Mouse (Mus musculus): ENCODE measurements around the gene Wnt1. TPM values are rescaled to one million over a fixed set of nuclear protein-coding genes. Genes with fewer than 3 reads are reported as not detected.

Gene Wnt1
- polyA plus RNA-seq, 1 experiment from 2014 or later: not detected

GRCm38 (mm10) chr15:98762670-98763529, 26.8 kb upstream of the Wnt1 start, which contains the start of gene Arf3:
Arf3 (minus strand) TSS chr15:98763214.
- H3K4me2 ChIP-seq: peak within 1 kb of the TSS; percentile 85
- WGBS: under 1% methylated on average over 76 of the region's 76 CpGs

GRCm38 (mm10) chr15:98765929-98766328, 23.7 kb upstream of the Wnt1 start:
- H3K9ac ChIP-seq: no peak overlapping the region
- WGBS: 65% methylated on average over 4 of the region's 4 CpGs
- H3K27ac ChIP-seq: no peak overlapping the region
- peaks cover 20% of the 10 kb centered on the region for H3K4me1 ChIP-seq
- H3K9me3 ChIP-seq: no peaks in the 10 kb centered on the region
- no peak overlapping the region for H3K4me3 ChIP-seq
- no peak for ATAC-seq (ENCODE audit: insufficient number of reproducible peaks, insufficient read depth, low FRiP score, low TSS enrichment, low read depth)
- H3K4me2 ChIP-seq: no peak overlapping the region
- peaks cover 39% of the 10 kb centered on the region for H3K27me3 ChIP-seq
- H3K36me3 ChIP-seq: no peaks in the 10 kb centered on the region

More at GRCm38 (mm10) chr15:98762670-98763529, 26.8 kb upstream of the Wnt1 start, which contains the start of gene Arf3:
- H3K9me3 ChIP-seq: no peaks in the 10 kb centered on the region
- peak; percentile 87 for ATAC-seq (ENCODE audit: insufficient number of reproducible peaks, insufficient read depth, low FRiP score, low TSS enrichment, low read depth)
- H3K27ac ChIP-seq: peak within 1 kb of the TSS; percentile 83
- H3K9ac ChIP-seq: peak within 1 kb of the TSS; percentile 92
- H3K36me3 ChIP-seq: peaks cover 19% of the 10 kb centered on the region
- peaks cover 17% of the 10 kb centered on the region; the same call in 1 of the 2 replicates for H3K27me3 ChIP-seq
- peaks cover 20% of the 10 kb centered on the region for H3K4me1 ChIP-seq
- H3K4me3 ChIP-seq: peak within 1 kb of the TSS; percentile 97

- ATAC-seq (ENCODE audit: insufficient number of reproducible peaks, insufficient read depth, low FRiP score, low TSS enrichment, low read depth): no peak
Observed at GRCm38 (mm10) chr15:98768259-98768658, 21.4 kb upstream of the Wnt1 start.

GRCm38 (mm10) chr15:98771813-98772425, 17.7 kb upstream of the Wnt1 start:
- H3K9me3 ChIP-seq: no peaks in the 10 kb centered on the region
- no peak for ATAC-seq (ENCODE audit: insufficient number of reproducible peaks, insufficient read depth, low FRiP score, low TSS enrichment, low read depth)
- no peaks in the 10 kb centered on the region for H3K36me3 ChIP-seq
- H3K27ac ChIP-seq: no peak overlapping the region
- peaks cover 82% of the 10 kb centered on the region for H3K27me3 ChIP-seq
- H3K9ac ChIP-seq: no peak overlapping the region; the same call in 1 of the 2 replicates
- H3K4me3 ChIP-seq: peak overlapping the region; percentile 36
- 6% methylated on average over 12 of the region's 12 CpGs for WGBS
- H3K4me2 ChIP-seq: peak overlapping the region; percentile 63
- peaks cover 34% of the 10 kb centered on the region for H3K4me1 ChIP-seq

More at GRCm38 (mm10) chr15:98768259-98768658, 21.4 kb upstream of the Wnt1 start:
- no peak overlapping the region for H3K27ac ChIP-seq
- H3K27me3 ChIP-seq: peaks cover 62% of the 10 kb centered on the region
- peaks cover 20% of the 10 kb centered on the region for H3K4me1 ChIP-seq
- H3K36me3 ChIP-seq: no peaks in the 10 kb centered on the region
- H3K4me3 ChIP-seq: no peak overlapping the region
- H3K9me3 ChIP-seq: no peaks in the 10 kb centered on the region
- H3K9ac ChIP-seq: no peak overlapping the region
- H3K4me2 ChIP-seq: no peak overlapping the region
- 22% methylated on average over 5 of the region's 5 CpGs for WGBS

- Histone ChIP-seq H3K4me3 (peak overlapping the region; percentile 36), H3K4me1 (peaks cover 41% of the 10 kb centered on the region), H3K4me2 (peak overlapping the region; percentile 63), H3K9me3 (no peaks in the 10 kb centered on the region), H3K9ac (peak overlapping the region; percentile 59), H3K36me3 (no peaks in the 10 kb centered on the region), H3K27ac (no peak overlapping the region; the same call in 1 of the 2 replicates), H3K27me3 (peaks cover 89% of the 10 kb centered on the region)
- ATAC-seq (ENCODE audit: insufficient number of reproducible peaks, insufficient read depth, low FRiP score, low TSS enrichment, low read depth): no peak
- WGBS: 4% methylated on average over 36 of the region's 36 CpGs
Observed at GRCm38 (mm10) chr15:98772511-98773211, 17.0 kb upstream of the Wnt1 start.

- peaks cover 52% of the 10 kb centered on the region for H3K4me1 ChIP-seq
- H3K36me3 ChIP-seq: no peaks in the 10 kb centered on the region
- H3K4me2 ChIP-seq: peak overlapping the region; percentile 5; the same call in 1 of the 2 replicates
- 9% methylated on average over 15 of the region's 15 CpGs for WGBS
- H3K4me3 ChIP-seq: peak overlapping the region; percentile 2; the same call in 1 of the 2 replicates
- H3K9me3 ChIP-seq: no peaks in the 10 kb centered on the region
- peaks cover 99% of the 10 kb centered on the region for H3K27me3 ChIP-seq
- no peak for ATAC-seq (ENCODE audit: insufficient number of reproducible peaks, insufficient read depth, low FRiP score, low TSS enrichment, low read depth)
- no peak overlapping the region for H3K27ac ChIP-seq
- no peak overlapping the region for H3K9ac ChIP-seq
Observed at GRCm38 (mm10) chr15:98774096-98774495, 15.6 kb upstream of the Wnt1 start.

GRCm38 (mm10) chr15:98775533-98775932, 14.1 kb upstream of the Wnt1 start:
- Histone ChIP-seq H3K9ac (no peak overlapping the region), H3K4me1 (peaks cover 58% of the 10 kb centered on the region), H3K27me3 (peaks cover 99% of the 10 kb centered on the region), H3K36me3 (no peaks in the 10 kb centered on the region), H3K27ac (peak overlapping the region; percentile 16; the same call in 1 of the 2 replicates), H3K4me3 (peak overlapping the region; percentile 40), H3K4me2 (peak overlapping the region; percentile 56), H3K9me3 (no peaks in the 10 kb centered on the region)
- 0 out of 2 replicates have a peak, but pooled peaks have one; percentile 1 for ATAC-seq (ENCODE audit: insufficient number of reproducible peaks, insufficient read depth, low FRiP score, low TSS enrichment, low read depth)
- 3% methylated on average over 5 of the region's 5 CpGs for WGBS

GRCm38 (mm10) chr15:98776280-98777004, 13.2 kb upstream of the Wnt1 start:
- Histone ChIP-seq H3K27me3 (peaks cover 100% of the 10 kb centered on the region), H3K9ac (peak overlapping the region; percentile 59), H3K4me2 (peak overlapping the region; percentile 56), H3K4me1 (peaks cover 63% of the 10 kb centered on the region), H3K27ac (peak overlapping the region; percentile 36), H3K9me3 (no peaks in the 10 kb centered on the region), H3K4me3 (peak overlapping the region; percentile 40), H3K36me3 (no peaks in the 10 kb centered on the region)
- ATAC-seq (ENCODE audit: insufficient number of reproducible peaks, insufficient read depth, low FRiP score, low TSS enrichment, low read depth): no peak
- under 1% methylated on average over 62 of the region's 62 CpGs for WGBS

GRCm38 (mm10) chr15:98777005-98777616, 12.5 kb upstream of the Wnt1 start:
- under 1% methylated on average over 19 of the region's 19 CpGs for WGBS
- peak overlapping the region; percentile 61 for H3K9ac ChIP-seq
- ATAC-seq (ENCODE audit: insufficient number of reproducible peaks, insufficient read depth, low FRiP score, low TSS enrichment, low read depth): no peak
- no peaks in the 10 kb centered on the region for H3K9me3 ChIP-seq
- H3K36me3 ChIP-seq: no peaks in the 10 kb centered on the region
- peak overlapping the region; percentile 56 for H3K4me2 ChIP-seq
- peak overlapping the region; percentile 40 for H3K4me3 ChIP-seq
- peaks cover 100% of the 10 kb centered on the region for H3K27me3 ChIP-seq
- peak overlapping the region; percentile 36; the same call in 1 of the 2 replicates for H3K27ac ChIP-seq
- peaks cover 59% of the 10 kb centered on the region for H3K4me1 ChIP-seq

- Histone ChIP-seq H3K36me3 (no peaks in the 10 kb centered on the region), H3K4me3 (peak within 1 kb of the TSS; percentile 40), H3K4me1 (peaks cover 53% of the 10 kb centered on the region), H3K9me3 (no peaks in the 10 kb centered on the region), H3K27ac (peak within 1 kb of the TSS; percentile 36; the same call in 1 of the 2 replicates), H3K9ac (peak within 1 kb of the TSS; percentile 61), H3K27me3 (peaks cover 99% of the 10 kb centered on the region), H3K4me2 (peak within 1 kb of the TSS; percentile 56)
- no peak for ATAC-seq (ENCODE audit: insufficient number of reproducible peaks, insufficient read depth, low FRiP score, low TSS enrichment, low read depth)
- under 1% methylated on average over 33 of the region's 33 CpGs for WGBS
Observed at GRCm38 (mm10) chr15:98777762-98778161, 11.9 kb upstream of the Wnt1 start, which contains the start of gene Wnt10b. Wnt10b (minus strand) TSS chr15:98778150.
